Mouse (Mus musculus) stomach, embryonic 16.5 days (tissue): ENCODE results near the gene Fstl4. TPM values are rescaled to one million over a fixed set of nuclear protein-coding genes. Genes with fewer than 3 reads are reported as not detected.

ENCODE experiments used
- ATAC-seq: fragments of 200-750 bp; cut with Nextera tagmentation; 2 replicates; pipeline ENCODE4 v1.8.0; 2017; ENCODE audit warnings: moderate number of reproducible peaks, moderate TSS enrichment; ENCODE audit not compliant: insufficient read depth, low FRiP score
- H3K27ac ChIP-seq: fragments of 300-500 bp; sonication (generic); 2 replicates; pipeline ENCODE4 v1.5.1; 2014; ENCODE audit warnings: low read length
- H3K27me3 ChIP-seq: fragments of 300-500 bp; sonication (generic); 2 replicates; pipeline ENCODE4 v1.6.1; 2014; ENCODE audit warnings: low read length, control low read depth, mixed read lengths; ENCODE audit not compliant: control insufficient read depth, insufficient read depth
- H3K36me3 ChIP-seq: fragments of 300-500 bp; sonication (generic); 2 replicates; pipeline ENCODE4 v1.6.1; 2014; ENCODE audit warnings: low read length; ENCODE audit not compliant: control insufficient read depth, insufficient read depth
- H3K4me1 ChIP-seq: fragments of 300-500 bp; sonication (generic); 2 replicates; pipeline ENCODE4 v1.6.1; 2014; ENCODE audit warnings: low read length, control low read depth, mixed read lengths; ENCODE audit not compliant: control insufficient read depth, insufficient read depth
- H3K4me2 ChIP-seq: fragments of 300-500 bp; sonication (generic); 2 replicates; pipeline ENCODE4 v1.6.1; 2014; ENCODE audit warnings: low read depth, low read length, mixed read lengths
- H3K4me3 ChIP-seq: fragments of 300-500 bp; sonication (generic); replicated peaks from 2 replicates; pipeline ENCODE4 v1.5.1; 2014; ENCODE audit warnings: mild to moderate bottlenecking, low read length
- H3K9ac ChIP-seq: fragments of 300-500 bp; sonication (generic); 2 replicates; pipeline ENCODE4 v1.6.1; 2014; ENCODE audit warnings: low read length
- H3K9me3 ChIP-seq: fragments of 300-500 bp; sonication (generic); replicated peaks from 2 replicates; pipeline ENCODE4 v1.6.1; 2016; ENCODE audit warnings: low read length, control low read depth; ENCODE audit not compliant: control insufficient read depth
- WGBS: fragments of 180-500 bp; shearing (Covaris S2); extraction: QIAGEN DNeasy Blood & Tissue Kit; methylation state at CpG from one replicate; pipeline ENCODE4 v1.1.7; 2014; 5-methylcytosine and 5-hydroxymethylcytosine counted together
- polyA plus RNA-seq: library from polyadenylated mRNA; unstranded; fragments of >200 nt; fragmentation: Nextera tagmentation; extraction: Ambion mirVana; gene quantifications from 2 replicates; pipeline ENCODE4 v1.2.1, GENCODE M21; 2015

Gene Fstl4
- polyA plus RNA-seq, 1 experiment from 2014 or later, result 2.1 TPM

DNA sequence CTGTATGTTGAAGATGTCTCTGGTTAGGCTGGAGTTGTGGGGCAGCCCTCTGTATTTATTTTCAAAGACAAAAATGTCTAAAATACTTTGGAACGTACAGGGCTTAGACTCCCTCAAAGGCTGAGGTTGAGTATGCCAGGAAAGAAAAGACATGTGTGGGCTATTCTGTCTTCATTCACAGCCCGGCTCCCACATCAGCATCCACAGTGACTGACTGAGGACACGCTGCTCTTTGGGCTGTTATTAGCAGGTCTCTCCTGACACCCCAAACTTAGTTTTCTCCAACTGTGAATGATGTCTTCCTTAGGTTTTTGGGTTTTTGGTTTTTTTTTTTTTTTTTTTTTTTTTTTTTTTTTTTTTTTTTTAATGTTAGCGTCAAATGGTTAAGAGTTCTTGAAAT is 51.6 kb downstream of the Fstl4 start:
- Histone ChIP-seq H3K36me3 (no peaks in the 10 kb centered on the region), H3K4me3 (no peak overlapping the region), H3K27me3 (no peaks in the 10 kb centered on the region), H3K9me3 (no peaks in the 10 kb centered on the region), H3K9ac (no peak overlapping the region), H3K27ac (no peak overlapping the region), H3K4me1 (no peaks in the 10 kb centered on the region), H3K4me2 (no peak overlapping the region)
- 78% methylated on average over 4 of the region's 4 CpGs for WGBS
- ATAC-seq, result no peak

DNA sequence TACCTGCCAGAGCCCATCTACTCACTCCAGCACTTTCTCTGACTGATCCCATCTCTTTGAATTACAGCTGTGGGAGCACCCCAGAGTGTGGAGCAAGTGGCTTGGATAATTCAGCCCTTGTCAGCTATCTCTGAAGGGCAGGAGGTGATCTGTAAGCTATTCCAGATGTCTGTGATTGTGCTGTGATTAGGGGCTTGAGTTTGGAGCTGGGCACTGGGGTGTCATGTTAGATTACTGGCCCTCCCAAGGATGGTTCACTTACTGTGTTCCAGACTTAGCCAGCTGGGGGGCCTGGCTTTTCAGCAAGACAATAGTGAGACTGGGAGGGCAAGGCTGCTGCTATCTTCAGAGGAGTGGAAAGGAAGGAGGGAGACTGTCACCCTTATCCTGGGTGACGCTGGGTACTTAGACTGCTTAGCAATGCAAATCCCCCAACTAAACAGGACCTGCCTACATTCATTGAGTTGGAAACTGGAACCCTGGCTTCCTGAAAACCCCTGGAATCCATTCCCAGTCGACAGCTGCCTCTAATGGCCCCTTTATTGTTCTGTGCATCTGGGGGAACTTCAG is 56.0 kb downstream of the Fstl4 start:
- Histone ChIP-seq H3K4me3 (no peak overlapping the region), H3K27me3 (no peaks in the 10 kb centered on the region), H3K4me1 (no peaks in the 10 kb centered on the region), H3K36me3 (no peaks in the 10 kb centered on the region), H3K9me3 (no peaks in the 10 kb centered on the region), H3K4me2 (no peak overlapping the region), H3K9ac (no peak overlapping the region), H3K27ac (no peak overlapping the region)
- no peak for ATAC-seq
- WGBS, result 10% methylated on average over 2 of the region's 2 CpGs

DNA sequence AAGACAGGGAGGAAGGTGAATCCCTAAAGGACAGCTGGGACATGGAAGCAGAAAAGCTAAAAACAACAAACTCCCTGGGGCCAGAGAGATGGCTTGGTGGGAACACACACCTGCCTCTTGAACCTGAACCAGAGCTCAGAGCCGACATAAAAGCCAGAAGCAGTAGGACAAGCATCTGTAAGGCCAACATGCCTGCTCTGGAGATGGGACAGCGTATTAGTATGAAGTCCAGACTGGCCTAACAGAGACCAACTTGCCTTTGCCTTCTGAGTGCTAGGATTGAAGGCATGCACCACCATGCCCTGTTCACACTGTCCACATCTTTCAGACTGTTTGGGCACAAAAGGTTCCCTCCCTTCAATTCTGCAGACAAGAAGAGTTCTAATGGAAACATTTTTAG is 62.2 kb downstream of the Fstl4 start:
- no peak overlapping the region for H3K27ac ChIP-seq
- H3K9ac ChIP-seq, result no peak overlapping the region
- no peak overlapping the region for H3K4me2 ChIP-seq
- no peak overlapping the region for H3K4me3 ChIP-seq
- no peaks in the 10 kb centered on the region for H3K36me3 ChIP-seq
- H3K9me3 ChIP-seq, result no peaks in the 10 kb centered on the region
- WGBS, result 85% methylated on average over 2 of the region's 2 CpGs
- no peaks in the 10 kb centered on the region for H3K27me3 ChIP-seq
- H3K4me1 ChIP-seq, result no peaks in the 10 kb centered on the region
- ATAC-seq, result no peak

DNA sequence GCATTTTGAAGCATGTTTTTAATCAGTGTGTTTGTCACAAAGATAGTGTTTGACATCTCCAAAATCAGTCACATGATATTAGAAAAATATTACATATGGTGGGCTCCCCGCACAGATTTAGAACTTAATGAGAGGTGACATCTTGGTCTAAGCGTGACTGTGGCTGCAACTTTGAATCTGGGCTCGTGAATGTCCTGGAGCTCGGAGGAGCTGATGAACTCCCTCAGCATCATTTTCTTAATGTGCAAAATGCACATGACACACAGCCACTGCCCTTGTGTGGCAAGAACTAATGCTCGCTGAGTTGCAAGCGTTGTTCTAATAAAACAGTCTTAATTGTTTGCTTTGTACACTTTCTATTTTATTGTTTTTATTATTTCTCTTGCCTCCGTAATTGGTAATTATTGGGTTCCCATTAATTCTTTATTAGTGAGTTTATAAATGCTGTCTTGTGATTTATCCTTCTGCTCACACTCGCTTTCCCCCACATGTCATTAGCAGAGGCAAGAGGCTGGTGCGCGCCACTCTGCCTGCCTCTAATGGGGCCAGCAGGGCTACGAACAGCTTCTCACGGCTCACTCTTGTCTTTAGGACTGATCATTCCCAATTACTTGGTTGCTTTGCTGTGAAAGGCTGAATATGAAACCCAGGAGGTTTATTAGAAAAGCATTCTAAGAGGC is 67.3 kb downstream of the Fstl4 start:
- Histone ChIP-seq H3K36me3 (no peaks in the 10 kb centered on the region), H3K4me3 (no peak overlapping the region), H3K4me1 (no peaks in the 10 kb centered on the region), H3K27me3 (no peaks in the 10 kb centered on the region), H3K9me3 (no peaks in the 10 kb centered on the region), H3K9ac (no peak overlapping the region), H3K4me2 (no peak overlapping the region), H3K27ac (no peak overlapping the region)
- 80% methylated on average over 12 of the region's 12 CpGs for WGBS
- no peak for ATAC-seq

DNA sequence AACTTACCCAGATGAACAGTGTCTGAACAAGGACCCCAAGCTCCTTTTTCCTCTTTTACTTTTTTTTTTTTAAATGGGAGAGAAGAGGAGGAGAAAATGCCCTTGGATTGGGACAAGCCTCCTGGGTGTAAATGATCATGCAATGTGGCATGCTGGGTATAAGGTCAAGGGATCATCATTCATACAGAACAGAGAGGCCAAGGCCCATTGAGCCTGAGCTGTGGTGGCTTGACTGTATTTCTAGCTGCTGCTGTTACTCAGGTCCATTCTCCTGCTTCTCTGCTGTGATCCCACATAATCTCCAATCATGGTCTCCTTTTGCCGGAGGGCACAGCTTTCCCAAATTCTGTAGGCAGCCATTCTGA is 67.9 kb downstream of the Fstl4 start:
- Histone ChIP-seq H3K27me3 (no peaks in the 10 kb centered on the region), H3K4me2 (no peak overlapping the region), H3K9me3 (no peaks in the 10 kb centered on the region), H3K4me1 (no peaks in the 10 kb centered on the region), H3K27ac (no peak overlapping the region), H3K4me3 (no peak overlapping the region), H3K9ac (no peak overlapping the region), H3K36me3 (no peaks in the 10 kb centered on the region)
- no peak for ATAC-seq
- WGBS, result 88% methylated on average over 1 of the region's 1 CpGs

DNA sequence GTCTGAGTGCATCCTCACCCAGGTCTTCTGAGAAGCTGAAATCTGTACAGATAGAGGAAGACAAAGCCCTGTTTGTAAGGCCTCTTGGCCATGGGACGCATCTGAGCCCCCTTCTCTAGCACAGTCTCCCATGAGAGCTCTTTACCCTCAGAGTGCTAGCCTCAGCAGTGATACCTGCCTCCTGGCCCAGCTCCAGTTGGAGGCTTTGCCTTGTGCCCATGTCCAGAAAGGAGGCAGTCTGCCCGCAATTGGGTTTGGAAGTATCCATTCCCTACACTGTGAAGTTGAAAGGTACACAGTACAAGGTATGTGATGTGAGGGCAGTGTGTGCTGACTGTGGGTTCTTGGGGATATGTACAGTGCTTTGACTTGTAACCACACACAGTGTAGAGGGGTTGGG is 84.3 kb downstream of the Fstl4 start:
- WGBS, result 78% methylated on average over 2 of the region's 2 CpGs
- no peak for ATAC-seq
- Histone ChIP-seq H3K27me3 (no peaks in the 10 kb centered on the region), H3K27ac (no peak overlapping the region), H3K9ac (no peak overlapping the region), H3K4me3 (no peak overlapping the region), H3K9me3 (no peaks in the 10 kb centered on the region), H3K36me3 (no peaks in the 10 kb centered on the region), H3K4me2 (no peak overlapping the region), H3K4me1 (no peaks in the 10 kb centered on the region)

DNA sequence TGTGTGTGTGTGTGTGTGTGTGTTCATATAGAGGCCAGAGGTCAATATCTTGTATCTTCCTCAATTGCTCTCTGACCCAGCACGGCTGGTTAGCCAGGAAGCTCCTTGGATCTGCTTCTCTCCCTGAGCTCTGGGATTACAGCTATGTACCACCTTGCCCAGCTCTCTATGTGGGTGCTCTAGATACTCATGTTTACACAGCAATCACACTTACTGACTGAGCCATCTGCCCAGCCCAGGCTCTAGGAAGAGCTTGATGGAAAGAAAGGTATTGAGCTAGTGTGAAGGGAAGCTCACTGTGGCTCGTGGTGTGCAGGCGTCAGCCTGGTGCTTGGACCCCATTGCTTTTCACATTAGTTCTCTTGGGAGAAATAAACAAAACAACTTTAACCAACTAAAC is 85.6 kb downstream of the Fstl4 start:
- Histone ChIP-seq H3K4me1 (no peaks in the 10 kb centered on the region), H3K4me2 (no peak overlapping the region), H3K27ac (no peak overlapping the region), H3K9ac (no peak overlapping the region), H3K9me3 (no peaks in the 10 kb centered on the region), H3K27me3 (no peaks in the 10 kb centered on the region), H3K36me3 (no peaks in the 10 kb centered on the region), H3K4me3 (no peak overlapping the region)
- 79% methylated on average over 3 of the region's 3 CpGs for WGBS
- no peak for ATAC-seq

DNA sequence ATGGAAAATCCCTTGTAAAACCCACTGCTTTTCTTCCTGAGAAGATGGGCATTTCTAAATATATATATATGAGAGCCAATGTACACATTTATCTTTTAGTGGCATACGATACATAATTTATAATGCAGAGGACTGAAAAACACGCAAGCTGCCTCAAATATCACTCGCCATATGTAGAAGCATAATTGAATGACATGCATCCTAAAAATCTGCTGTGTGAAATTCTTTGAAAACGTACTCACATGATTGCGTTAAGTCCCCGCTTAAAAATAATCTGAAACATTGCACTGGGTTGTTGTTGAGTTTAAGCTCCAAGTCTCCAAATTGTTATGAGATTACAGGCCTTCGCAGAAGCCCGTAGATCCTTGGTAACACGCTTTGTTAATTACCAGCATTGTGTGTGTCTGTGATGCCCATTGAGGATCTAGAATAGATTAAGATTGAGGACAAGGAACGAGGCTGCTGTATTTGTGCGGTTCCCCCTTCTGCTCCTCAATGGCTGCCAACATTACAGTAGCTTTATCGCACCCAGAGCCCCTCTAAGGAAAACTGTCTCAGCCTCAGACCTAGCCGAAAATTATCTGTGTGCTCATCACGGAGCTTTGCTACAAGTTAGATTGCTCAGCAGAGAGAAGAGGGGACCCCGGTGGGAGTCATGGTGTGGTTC is 108.5 kb downstream of the Fstl4 start:
- no peak for ATAC-seq
- Histone ChIP-seq H3K9me3 (no peaks in the 10 kb centered on the region), H3K4me3 (no peak overlapping the region), H3K27ac (no peak overlapping the region), H3K36me3 (no peaks in the 10 kb centered on the region), H3K27me3 (no peaks in the 10 kb centered on the region), H3K9ac (no peak overlapping the region), H3K4me1 (no peaks in the 10 kb centered on the region), H3K4me2 (no peak overlapping the region)
- WGBS, result 90% methylated on average over 15 of the region's 15 CpGs

DNA sequence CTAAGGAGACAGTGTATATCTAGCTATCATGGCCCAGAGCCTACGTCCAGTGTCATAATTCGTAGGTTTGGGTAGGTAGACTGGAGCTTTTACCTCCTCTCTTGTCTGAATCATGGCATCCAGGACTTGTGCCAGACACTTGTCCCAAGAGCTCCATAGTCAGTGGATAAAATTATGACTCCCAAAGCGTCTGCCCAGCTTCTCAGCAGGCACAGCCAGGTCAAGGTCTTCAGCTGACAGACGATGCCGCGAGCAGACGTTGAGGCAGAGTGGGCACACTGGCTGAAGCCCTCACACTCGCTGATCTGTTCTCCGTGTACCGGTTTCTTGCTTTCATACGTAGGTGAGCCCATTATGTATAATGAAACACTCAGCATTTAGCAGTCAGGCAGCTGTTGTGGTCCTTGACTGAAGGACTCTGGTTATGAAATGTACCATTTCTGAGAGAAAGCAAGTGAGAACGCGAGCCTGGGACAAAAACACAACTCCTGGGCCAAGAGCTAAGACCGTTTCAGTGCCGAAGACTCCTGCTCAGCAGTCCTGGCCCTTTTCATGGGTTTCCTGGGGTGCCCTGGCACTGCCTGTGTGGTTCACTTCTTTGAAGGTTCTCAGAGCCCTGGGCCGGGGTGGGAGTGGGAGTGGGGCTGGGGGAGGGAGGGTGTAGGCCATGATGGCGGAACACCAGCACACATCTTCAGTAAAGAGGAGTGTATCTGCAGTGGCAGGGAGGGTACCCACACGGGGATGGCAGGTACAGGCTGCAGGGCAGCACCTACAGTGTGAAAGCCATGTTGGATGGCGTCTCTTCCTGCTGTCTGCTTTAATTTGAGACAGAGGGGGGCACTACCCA is 111.7 kb downstream of the Fstl4 start:
- 89% methylated on average over 19 of the region's 19 CpGs for WGBS
- H3K9ac ChIP-seq, result no peak overlapping the region
- H3K9me3 ChIP-seq, result no peaks in the 10 kb centered on the region
- no peaks in the 10 kb centered on the region for H3K36me3 ChIP-seq
- ATAC-seq, result no peak
- no peak overlapping the region for H3K4me2 ChIP-seq
- no peaks in the 10 kb centered on the region for H3K27me3 ChIP-seq
- no peak overlapping the region for H3K27ac ChIP-seq
- no peak overlapping the region for H3K4me3 ChIP-seq
- no peaks in the 10 kb centered on the region for H3K4me1 ChIP-seq
